Mouse (Mus musculus): ENCODE results near the gene Klf4. TPM values are rescaled to one million over a fixed set of nuclear protein-coding genes. Genes with fewer than 3 reads are reported as not detected.

The Klf4 gene
- polyA plus RNA-seq, 1 experiment, result 4.2 TPM

DNA sequence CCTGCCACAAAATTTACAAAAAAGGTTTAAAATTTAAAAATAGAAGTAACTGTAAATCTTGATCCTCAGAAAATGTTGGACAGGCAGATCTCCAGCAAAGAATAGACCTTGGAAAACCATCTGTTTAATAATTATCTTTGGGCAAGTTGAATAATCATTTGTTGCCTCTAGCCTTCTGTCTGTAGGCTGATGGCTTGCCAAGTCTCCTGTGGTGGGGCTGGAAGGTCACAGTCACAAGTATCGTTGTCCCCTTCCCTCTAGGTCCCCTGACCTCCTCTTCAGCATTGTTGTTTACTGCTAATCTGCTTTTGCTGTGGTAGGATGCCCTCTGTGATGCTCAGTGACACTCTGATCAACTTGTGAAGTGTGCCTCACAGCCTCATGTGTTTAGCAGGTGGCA is 33.6 kb downstream of the Klf4 start:
- Histone ChIP-seq H3K4me3 (ENCODE audit: insufficient read depth, low read length) (no peak overlapping the region), H3K27ac (ENCODE audit: insufficient read depth, low read length) (no peak overlapping the region), H3K4me1 (ENCODE audit: control insufficient read depth, insufficient read depth, low read length) (no peaks in the 10 kb centered on the region)
- no peak for TF ChIP-seq CTCF (IDR thresholded peaks at IDR 0.05; ENCODE audit: extremely low read depth, insufficient read depth, low read length)

- Histone ChIP-seq H3K27ac (ENCODE audit: insufficient read depth, low read length) (no peak overlapping the region), H3K4me1 (ENCODE audit: control insufficient read depth, insufficient read depth, low read length) (no peaks in the 10 kb centered on the region), H3K4me3 (ENCODE audit: insufficient read depth, low read length) (no peak overlapping the region)
- TF ChIP-seq POLR2A (IDR thresholded peaks at IDR 0.05; ENCODE audit: extremely low read depth, insufficient read depth, low read length), result no peak
- no peak for TF ChIP-seq CTCF (IDR thresholded peaks at IDR 0.05; ENCODE audit: extremely low read depth, insufficient read depth, low read length)
Observed at GRCm38 (mm10) chr4:55496416-55496815, 35.9 kb downstream of the Klf4 start.

GRCm38 (mm10) chr4:55493261-55493660 is 39.0 kb downstream of the Klf4 start:
- TF ChIP-seq POLR2A (IDR thresholded peaks at IDR 0.05; ENCODE audit: extremely low read depth, insufficient read depth, low read length), result no peak
- TF ChIP-seq CTCF (IDR thresholded peaks at IDR 0.05; ENCODE audit: extremely low read depth, insufficient read depth, low read length), result no peak
- H3K4me3 ChIP-seq (ENCODE audit: insufficient read depth, low read length), result no peak overlapping the region
- H3K27ac ChIP-seq (ENCODE audit: insufficient read depth, low read length), result no peak overlapping the region

GRCm38 (mm10) chr4:55489328-55489727 is 42.9 kb downstream of the Klf4 start:
- TF ChIP-seq CTCF (IDR thresholded peaks at IDR 0.05; ENCODE audit: extremely low read depth, insufficient read depth, low read length), result no peak
- H3K4me1 ChIP-seq (ENCODE audit: control insufficient read depth, insufficient read depth, low read length), result no peaks in the 10 kb centered on the region
- no peak overlapping the region for H3K4me3 ChIP-seq (ENCODE audit: insufficient read depth, low read length)
- H3K27ac ChIP-seq (ENCODE audit: insufficient read depth, low read length), result no peak overlapping the region

More at GRCm38 (mm10) chr4:55493261-55493660, 39.0 kb downstream of the Klf4 start:
- no peaks in the 10 kb centered on the region for H3K4me1 ChIP-seq (ENCODE audit: control insufficient read depth, insufficient read depth, low read length)

- H3K27ac ChIP-seq (ENCODE audit: insufficient read depth, low read length), result no peak overlapping the region
- TF ChIP-seq CTCF (IDR thresholded peaks at IDR 0.05; ENCODE audit: extremely low read depth, insufficient read depth, low read length) (no peak), POLR2A (IDR thresholded peaks at IDR 0.05; ENCODE audit: extremely low read depth, insufficient read depth, low read length) (no peak)
- no peaks in the 10 kb centered on the region for H3K4me1 ChIP-seq (ENCODE audit: control insufficient read depth, insufficient read depth, low read length)
- no peak overlapping the region for H3K4me3 ChIP-seq (ENCODE audit: insufficient read depth, low read length)
Observed at GRCm38 (mm10) chr4:55488604-55489003, 43.7 kb downstream of the Klf4 start.

DNA sequence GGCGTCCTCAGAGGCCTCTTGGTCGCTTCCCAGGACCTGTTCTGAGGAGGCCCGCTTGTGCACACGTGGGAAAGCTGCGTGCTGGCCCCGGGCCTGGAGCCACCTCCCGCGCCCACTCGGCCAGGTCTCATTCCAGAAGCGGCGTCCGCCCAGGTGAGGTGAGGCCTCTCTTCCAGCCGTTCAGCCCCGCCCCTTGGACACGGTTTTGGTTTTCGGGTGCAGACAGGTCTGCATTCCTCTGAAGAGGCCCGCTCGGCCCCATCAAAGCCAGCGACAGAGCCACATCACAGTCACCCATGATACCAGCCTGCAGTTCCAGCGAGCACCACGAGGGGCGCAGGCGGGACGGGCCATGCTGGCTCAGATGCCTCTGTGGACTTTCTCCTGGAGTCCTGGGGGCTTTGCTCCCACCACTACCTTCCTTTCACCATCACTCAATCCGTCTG is 51.9 kb downstream of the Klf4 start:
- Histone ChIP-seq H3K4me3 (ENCODE audit: insufficient read depth, low read length) (no peak overlapping the region), H3K27ac (ENCODE audit: insufficient read depth, low read length) (no peak overlapping the region), H3K4me1 (ENCODE audit: control insufficient read depth, insufficient read depth, low read length) (no peaks in the 10 kb centered on the region)
- TF ChIP-seq CTCF (IDR thresholded peaks at IDR 0.05; ENCODE audit: extremely low read depth, insufficient read depth, low read length), result peak; percentile 81
- TF ChIP-seq POLR2A (IDR thresholded peaks at IDR 0.05; ENCODE audit: extremely low read depth, insufficient read depth, low read length), result no peak

DNA sequence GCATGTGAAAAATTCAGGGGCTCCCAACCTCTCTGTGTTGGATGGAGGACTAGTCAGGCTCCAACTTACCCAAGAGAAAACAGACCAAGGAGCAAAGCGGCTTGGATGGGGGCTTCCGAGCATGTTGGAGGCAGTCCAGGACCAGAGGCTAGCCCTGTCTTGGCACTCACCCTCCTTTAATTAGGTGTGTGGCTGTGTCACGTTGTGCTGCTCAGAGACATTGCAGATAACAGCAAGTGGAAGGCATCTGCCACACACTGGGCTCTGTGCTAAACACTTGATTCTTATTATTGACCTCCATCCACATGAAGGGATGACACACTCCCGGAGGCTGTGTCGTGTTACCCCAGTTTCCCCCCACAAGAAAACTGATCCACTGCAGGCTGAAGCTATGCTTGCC is 53.9 kb downstream of the Klf4 start:
- Histone ChIP-seq H3K4me1 (ENCODE audit: control insufficient read depth, insufficient read depth, low read length) (no peaks in the 10 kb centered on the region), H3K27ac (ENCODE audit: insufficient read depth, low read length) (no peak overlapping the region), H3K4me3 (ENCODE audit: insufficient read depth, low read length) (no peak overlapping the region)
- no peak for TF ChIP-seq CTCF (IDR thresholded peaks at IDR 0.05; ENCODE audit: extremely low read depth, insufficient read depth, low read length)
- TF ChIP-seq POLR2A (IDR thresholded peaks at IDR 0.05; ENCODE audit: extremely low read depth, insufficient read depth, low read length), result no peak

GRCm38 (mm10) chr4:55477933-55478332 is 54.3 kb downstream of the Klf4 start:
- Histone ChIP-seq H3K4me3 (ENCODE audit: insufficient read depth, low read length) (no peak overlapping the region), H3K27ac (ENCODE audit: insufficient read depth, low read length) (no peak overlapping the region), H3K4me1 (ENCODE audit: control insufficient read depth, insufficient read depth, low read length) (no peaks in the 10 kb centered on the region)
- TF ChIP-seq CTCF (IDR thresholded peaks at IDR 0.05; ENCODE audit: extremely low read depth, insufficient read depth, low read length) (peak; percentile 38), POLR2A (IDR thresholded peaks at IDR 0.05; ENCODE audit: extremely low read depth, insufficient read depth, low read length) (no peak)

DNA sequence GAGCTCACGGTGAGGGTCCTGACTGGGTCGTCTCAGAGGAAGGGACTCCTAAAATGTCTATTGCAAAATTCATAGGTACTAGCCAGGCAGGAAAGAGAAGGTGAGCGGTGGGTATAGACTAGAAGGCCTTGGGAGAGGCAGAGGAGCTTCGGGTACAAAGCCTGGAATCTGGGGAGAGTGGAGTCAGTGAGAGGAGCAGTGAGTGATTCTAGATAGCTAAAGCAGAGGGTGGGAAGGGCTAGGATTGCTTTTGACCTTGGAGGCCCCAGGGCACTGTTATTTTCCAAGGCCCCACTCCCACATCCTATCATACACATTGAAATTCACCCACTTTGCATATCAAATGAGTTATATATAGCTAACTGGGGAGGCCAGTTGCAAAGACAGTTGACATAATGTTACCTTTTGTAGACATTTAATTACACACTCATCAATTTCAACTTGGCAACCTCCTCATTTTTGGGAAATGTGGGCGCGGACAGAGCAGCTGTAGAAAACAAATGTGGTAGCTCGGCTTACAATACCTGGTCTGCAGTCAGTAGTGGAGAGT is 55.0 kb downstream of the Klf4 start:
- H3K27ac ChIP-seq (ENCODE audit: insufficient read depth, low read length), result no peak overlapping the region
- H3K4me3 ChIP-seq (ENCODE audit: insufficient read depth, low read length), result no peak overlapping the region
- no peak for TF ChIP-seq CTCF (IDR thresholded peaks at IDR 0.05; ENCODE audit: extremely low read depth, insufficient read depth, low read length)
- TF ChIP-seq POLR2A (IDR thresholded peaks at IDR 0.05; ENCODE audit: extremely low read depth, insufficient read depth, low read length), result no peak
- no peaks in the 10 kb centered on the region for H3K4me1 ChIP-seq (ENCODE audit: control insufficient read depth, insufficient read depth, low read length)

Other genes starting within 250 kb of the Klf4 start
- gene Rad23b, start 182.4 kb downstream of the Klf4 start, polyA plus RNA-seq (2012; rRNA removed), result 148 and 153 TPM in 2 replicates